Mouse (Mus musculus) olfactory bulb, adult 2 months (tissue): ENCODE measurements around the gene Mon2.

Experiments
- CTCF ChIP-seq: fragments of 200-500 bp; IDR thresholded peaks from 2 replicates; pipeline ENCODE4 v1.5.1; 2012; ENCODE audit warnings: low read depth, mild to moderate bottlenecking, low read length, moderate library complexity; ENCODE audit not compliant: insufficient read depth
- POLR2A ChIP-seq: fragments of 200-500 bp; IDR thresholded peaks from 2 replicates; pipeline ENCODE4 v1.6.1; 2012; ENCODE audit warnings: mild to moderate bottlenecking, low read depth, low read length, moderate library complexity; ENCODE audit not compliant: insufficient read depth

DNA sequence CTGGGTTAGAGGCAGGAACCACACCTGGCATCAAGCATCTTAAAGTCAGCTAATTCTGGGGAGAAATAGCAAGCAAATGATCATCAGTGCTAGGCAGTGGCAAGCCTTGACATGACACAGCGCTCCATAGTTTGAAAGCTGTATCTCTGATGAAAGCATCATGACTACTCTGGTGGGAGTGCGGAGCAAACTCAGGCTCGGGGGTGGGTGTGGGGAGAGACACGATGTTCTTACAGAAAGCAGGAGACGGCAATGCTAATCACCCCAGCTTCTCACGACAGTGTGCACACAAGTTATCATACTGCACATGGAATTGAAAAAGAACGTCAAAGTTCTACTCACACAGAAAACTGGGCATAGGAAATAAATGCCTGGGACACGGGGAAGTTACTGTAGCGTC, 45.7 kb downstream of the Mon2 start:
- no peak for TF ChIP-seq CTCF
- TF ChIP-seq POLR2A, result no peak
